Mouse (Mus musculus): ENCODE data around the gene Gm44502.
"Not testable (repeated sequence)": the region's sequence is repeated elsewhere in the genome, so short reads cannot be mapped to it uniquely, and the experiment has no call there.

Gene Gm44502

DNA sequence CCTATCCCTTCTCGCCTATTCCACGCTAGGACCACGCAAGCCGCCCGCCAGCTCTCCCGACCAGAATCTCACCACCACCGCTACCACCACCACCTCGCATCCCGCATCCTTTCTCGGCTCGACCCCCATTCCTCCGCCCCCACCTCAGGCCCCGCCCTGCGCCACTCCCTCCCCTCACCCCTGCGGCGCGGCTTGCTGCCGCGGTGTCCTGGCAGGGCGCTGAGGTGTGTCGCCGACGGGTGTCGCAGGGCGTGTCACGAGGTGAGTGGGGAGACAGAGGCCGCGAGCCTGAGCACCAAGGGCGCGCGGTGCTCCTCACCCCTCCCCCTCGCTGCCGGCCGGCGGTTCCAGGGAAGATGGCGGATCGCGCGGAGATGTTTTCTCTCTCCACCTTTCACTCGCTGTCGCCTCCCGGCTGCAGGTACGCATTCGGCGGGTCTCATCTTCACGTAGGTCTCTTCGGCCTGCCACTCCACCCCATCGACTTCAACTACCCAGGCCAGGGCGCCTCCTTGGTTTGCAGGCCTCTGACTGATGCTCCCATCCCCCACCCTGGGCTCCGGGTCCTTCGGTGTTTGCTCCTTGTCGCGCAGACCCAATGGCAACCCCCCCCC lies 24.5 kb upstream of the Gm44502 start, which contains the start of gene Mapk8ip2:
Gene Mapk8ip2 (plus strand): TSS at position 49 of the 614 bp plus-strand sequence.
- DNase-seq (ENCODE audit: low spot score in 2 of 2): peak in 1 of 2 experiments; percentile 72

DNA sequence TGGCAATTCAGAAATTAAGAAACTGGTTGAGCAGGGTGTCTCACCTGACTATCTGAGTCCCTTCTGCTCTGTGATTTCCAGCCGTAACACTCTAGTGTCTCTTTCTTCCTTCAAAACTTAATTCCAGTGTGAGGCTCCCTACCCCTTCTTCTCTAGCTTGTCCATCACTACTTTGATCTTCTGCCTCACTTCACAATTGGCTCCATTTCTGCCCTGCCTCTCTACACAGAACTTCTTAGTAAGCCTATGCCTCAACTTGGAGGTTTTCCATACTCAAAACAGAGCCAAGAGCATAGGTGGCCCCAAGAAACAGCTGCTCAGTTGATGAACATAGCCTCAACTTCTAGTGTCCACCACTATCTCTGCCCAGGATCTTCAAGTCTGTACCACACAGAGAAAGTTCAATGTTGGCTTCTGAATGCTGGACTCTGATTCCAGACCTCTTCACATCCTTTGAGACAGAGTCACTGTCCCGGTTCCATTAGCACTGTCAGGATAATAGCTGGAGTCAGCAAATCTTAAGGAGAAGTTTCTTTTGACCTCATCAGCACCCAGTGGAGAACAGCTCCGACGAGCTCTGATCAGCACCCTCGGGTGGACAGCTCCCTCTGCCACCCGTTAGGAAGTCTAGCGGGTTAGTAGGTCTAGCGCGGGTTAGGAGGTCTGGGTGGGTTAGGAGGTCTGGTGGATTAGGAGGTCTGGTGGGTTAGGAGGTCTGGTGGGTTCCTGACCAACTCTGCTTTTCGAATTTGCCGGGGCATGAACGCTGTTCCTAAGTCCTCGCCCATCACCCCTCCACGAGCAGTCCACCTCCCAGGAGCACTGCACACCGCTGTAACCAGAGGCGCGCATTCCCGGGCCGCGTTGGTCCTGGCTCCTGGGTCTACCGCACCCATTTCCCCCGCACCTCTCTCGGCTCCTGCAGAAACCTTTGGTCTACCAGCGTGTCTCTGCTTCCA lies 23.7 kb upstream of the Gm44502 start:
- DNase-seq (ENCODE audit: low spot score in 2 of 2): no peak

DNA sequence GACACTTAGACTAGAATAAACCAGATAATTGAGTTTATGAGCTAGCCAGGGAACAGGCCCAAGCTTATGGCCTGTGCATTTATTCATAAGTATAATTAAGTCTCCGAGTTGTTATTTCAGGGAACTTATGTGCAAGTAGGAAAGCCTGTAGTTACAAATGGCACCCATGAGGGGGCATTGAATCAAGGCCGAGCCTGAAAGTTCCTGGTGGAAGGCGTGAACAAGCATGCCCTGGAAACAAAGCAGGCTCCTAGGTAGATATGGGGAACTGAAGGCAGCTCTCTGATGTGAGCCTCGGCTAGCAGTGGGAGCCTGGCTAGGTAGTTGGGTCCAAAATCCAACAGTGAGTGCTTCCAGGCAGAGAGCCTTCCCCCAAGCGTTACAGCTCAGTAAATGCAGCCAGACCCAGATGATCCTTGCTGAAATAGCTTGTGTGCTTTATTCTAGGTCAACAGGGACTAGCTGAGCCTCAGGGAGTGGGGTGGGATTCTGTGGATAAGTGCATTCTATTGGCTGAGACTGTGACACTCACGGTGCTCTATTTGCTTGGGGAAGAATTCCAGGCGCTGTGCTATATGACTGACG lies 13.1 kb upstream of the Gm44502 start:
- DNase-seq (ENCODE audit: low spot score in 2 of 2): no peak

DNA sequence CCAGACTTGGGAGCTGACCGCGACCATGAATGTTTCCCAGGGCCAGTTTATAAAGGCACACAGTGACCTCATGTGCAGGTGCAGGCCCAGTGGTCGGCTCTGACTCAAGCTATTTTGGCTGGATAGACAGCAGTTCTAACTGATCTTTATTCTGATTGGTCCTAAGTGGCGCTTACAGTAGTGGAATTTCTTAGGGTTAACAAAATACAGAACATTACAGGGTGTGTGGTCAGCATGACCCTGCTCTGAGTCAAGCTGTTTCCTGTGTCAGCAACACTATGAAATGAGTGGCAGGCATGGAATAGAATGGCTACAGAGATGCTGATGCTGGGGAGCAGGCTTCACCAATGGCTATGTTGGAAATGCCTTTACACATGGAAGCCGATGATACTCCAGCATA lies 6.4 kb upstream of the Gm44502 start:
- DNase-seq (ENCODE audit: low spot score in 2 of 2): no peak

DNA sequence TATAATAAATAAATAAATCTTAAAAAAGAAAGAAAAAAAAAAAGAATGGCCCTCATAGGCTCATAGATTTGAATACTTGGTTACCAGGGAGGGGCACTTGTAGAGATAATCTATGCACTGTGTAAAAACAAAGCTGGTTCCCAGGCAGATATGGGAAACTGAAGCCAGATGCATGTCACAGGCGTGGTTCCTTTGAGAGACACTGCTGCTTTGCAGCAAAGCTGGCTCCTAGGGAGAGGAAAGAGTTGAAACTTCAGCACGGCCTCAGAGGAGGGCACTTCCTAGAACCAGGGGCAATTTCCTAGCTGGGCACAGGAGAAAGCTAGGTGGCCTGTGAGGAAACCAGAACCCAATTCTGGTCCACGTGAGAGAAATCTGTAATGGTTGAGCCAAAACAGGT lies 4.6 kb upstream of the Gm44502 start:
- no peak for DNase-seq (ENCODE audit: low spot score in 2 of 2)

DNA sequence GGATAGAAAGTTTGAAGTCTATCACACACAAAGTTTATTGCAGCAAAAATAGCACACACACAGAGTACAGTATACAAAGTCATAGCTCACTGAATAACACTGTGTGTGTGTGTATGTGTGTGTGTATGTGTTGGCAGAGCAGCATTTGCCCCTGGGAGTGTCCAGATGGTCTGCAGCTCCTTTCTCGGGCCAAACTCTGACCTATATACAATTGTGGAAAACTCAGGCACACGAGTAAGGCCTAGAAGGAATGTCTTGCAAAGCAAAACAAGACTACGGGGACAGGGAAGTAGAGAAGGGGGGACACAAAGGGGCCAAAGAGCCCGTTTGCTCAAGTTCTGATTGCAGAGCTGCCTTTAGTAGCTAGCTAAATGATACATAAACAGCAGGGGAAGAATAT lies 3.5 kb upstream of the Gm44502 start:
- DNase-seq (ENCODE audit: low spot score in 2 of 2): no peak

DNA sequence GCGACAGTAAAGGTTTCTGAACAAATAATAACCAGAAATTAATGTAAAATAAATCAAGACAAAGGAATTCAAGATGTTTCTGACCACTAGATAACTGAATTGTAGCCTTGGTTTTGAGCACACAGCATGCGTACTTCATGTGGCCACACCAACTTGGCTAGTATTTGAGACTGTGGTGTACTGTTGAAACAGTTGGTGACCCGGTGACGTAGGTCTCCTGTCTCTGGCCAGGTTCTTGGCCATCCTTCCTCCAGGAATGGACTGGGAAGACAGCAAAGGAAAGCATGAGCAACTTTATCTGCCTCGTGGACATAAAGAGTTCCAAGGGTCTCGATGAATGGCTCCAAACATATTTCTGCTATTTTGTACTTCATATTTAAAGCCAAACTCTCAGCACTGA lies 2.3 kb upstream of the Gm44502 start:
- no peak for DNase-seq (ENCODE audit: low spot score in 2 of 2)

DNA sequence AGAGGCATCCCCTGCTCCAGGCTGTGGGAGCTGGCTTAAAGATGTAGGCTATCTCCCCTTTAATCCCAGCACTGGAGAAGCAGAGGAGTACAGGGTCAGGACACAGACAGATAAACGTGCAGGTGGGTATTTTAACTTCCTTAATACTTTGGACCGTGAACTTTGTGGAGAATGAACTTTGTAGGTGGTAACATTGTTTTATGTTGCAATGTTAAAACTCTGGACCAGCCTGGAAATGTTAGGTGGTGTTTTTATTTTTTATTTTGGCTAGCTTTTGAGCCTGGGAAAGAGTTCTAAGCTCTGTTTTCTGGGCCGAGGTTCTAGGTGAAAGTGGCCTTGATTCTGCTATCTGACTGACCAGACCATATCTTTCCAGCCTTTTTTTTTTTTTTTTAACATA lies 1.8 kb upstream of the Gm44502 start:
- no peak for DNase-seq (ENCODE audit: low spot score in 2 of 2)

DNA sequence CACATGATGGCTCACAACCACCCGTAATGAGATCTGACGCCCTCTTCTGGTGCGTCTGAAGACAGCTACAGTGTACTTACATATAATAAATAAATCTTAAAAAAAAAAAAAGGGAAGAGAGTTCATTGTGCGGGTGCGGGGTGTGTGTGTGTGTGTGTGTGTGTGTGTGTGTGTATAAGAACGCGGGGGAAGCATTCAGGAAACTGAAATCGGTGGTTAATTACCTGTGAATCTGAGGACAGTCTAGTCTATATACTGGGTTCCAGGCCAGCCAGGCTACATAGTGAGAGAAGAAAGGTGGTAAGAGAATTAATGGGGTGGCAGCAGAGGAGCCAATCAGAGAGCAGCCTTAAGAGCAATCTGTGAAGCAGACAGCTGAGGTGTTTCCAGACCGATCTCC lies 1.3 kb upstream of the Gm44502 start:
- DNase-seq (ENCODE audit: low spot score in 2 of 2): not testable (repeated sequence)

DNA sequence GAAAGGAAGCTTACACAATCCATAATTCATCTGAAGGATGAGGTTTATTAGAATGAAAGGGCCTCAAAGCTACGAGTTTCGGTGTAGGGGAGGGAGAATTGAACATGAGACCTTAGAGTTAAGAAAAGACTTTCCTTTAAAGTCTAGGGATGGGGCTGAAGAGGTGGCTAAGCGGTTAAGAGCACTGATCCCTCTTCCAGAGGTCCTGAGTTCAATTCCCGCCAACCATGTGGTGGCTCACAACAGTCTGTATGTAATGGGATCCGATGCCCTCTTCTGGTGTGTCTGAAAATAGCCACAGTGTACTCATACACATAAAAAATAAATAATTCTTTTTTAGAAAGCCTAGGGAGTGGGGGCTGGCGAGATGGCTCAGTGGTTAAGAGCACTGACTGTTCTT lies 845 bp upstream of the Gm44502 start:
- no peak for DNase-seq (ENCODE audit: low spot score in 2 of 2)

DNA sequence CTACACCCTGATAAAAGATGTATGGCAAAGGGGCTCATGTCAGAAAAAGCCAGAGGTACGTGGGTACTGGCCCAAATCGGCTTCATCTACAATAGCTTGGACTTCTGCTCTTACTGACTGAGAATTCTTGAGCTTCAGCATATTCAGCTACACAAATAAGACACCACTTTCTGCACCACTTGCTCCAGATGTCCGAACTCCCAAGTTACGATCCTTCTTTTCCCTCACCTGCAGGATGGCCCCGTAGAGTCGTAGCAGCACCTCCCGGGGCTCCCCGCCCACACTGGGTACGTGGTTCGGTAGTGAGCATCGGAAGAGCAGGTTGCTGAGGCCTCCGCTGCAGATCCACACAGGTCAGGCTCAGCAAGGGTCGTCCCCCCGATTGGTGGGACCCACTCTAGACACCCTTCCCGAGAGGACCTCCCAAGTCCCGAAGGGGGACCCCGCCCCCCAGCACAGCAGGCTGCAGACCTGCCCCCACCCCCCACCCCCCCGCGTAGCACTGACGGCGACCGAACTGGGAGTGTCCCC lies 610 bp downstream of the Gm44502 start:
- DNase-seq (ENCODE audit: low spot score in 2 of 2): no peak

DNA sequence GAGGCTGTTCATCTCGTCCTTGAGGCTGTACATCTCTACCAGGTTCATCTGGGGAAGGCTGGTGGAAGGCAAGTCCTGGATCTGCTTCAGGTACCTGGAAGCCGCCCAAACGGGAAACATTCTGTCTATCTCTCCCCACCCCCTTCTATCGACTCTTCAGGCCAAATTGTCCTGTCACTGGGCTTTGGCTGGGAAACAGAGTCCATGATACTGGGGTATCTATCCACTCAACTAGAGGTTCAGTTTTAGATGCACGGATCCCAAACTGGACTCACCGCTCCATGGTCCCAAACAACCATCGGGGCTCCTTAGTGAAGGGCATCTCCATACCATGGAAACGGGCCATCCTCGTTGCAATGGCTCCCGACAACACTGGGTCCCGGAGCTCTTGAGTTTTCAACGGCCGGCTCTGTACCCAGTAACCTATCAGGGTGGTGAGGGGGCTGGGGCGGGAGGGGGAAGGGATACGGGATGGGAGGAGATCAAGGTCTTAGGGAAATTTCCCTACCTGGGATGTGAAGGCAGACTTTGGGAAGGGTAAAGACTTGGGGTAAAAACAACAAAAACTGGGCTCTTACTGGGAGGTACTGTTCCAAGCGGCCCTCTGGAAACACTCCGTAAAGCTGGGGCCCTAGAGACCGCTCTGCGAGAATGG lies 1.2 kb downstream of the Gm44502 start:
- DNase-seq (ENCODE audit: low spot score in 2 of 2): no peak

DNA sequence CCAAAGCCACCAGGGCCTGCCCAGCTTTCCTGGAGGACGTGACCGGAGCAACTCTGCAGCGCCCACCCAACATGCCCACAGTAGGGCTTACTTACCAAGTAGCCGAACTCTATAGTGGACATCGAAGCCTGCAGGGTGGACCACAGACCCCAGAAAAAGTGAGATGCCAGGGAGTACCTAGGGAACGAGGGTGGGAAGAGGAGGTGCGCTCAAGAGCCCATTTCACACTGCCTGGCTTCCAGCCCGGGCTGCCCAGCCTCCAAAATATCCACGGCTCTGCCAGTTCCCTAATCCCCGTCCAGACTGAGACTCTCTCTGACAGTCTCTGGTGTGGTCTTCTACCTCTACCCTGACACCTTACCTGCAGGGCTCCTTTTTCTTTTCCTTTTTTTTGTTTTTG lies 2.8 kb downstream of the Gm44502 start:
- no peak for DNase-seq (ENCODE audit: low spot score in 2 of 2)

DNA sequence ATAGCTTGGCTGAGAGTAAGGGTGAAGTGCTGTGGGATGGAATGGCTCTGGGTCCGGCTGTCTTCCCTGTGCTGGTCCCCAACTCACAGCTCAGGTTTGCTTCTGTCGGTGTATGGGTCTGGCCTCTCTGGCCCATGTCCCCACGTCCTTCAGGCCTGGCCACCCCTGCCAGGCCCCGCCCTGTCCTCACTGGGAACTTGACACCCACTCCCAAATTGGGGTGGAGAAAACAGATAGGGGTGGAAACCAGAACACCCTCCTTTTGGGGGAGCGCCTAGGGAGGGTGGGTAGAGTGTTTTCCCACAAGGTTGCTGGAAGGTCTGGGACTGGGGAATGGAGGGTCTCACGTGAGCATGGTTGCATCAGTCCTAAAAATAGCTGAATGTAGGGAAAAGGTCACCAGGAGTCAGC lies 3.8 kb downstream of the Gm44502 start, which contains the start of gene Cpt1b:
Gene Cpt1b (minus strand): TSS at position 153 of the 411 bp plus-strand sequence.
- DNase-seq (ENCODE audit: low spot score in 2 of 2): no peak

DNA sequence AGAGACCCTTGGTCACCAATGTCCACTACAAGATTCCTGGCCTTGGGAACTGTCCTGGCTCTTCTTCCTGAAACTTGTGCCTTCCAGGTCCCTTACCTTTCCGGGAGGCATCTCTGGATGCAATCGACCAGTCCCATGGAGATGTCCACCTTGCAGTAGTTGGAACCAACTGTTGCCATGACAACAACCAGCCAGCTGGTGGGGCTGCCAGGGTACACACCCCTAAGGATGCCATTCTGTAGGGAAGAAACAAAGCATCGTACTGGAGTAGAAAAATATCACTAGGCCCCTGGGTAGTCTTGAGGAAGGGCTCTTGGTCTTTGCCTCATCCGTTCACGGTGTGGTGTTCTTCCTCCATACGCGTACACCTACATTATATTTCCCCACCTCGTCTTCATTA lies 4.9 kb downstream of the Gm44502 start:
- DNase-seq (ENCODE audit: low spot score in 2 of 2): no peak

DNA sequence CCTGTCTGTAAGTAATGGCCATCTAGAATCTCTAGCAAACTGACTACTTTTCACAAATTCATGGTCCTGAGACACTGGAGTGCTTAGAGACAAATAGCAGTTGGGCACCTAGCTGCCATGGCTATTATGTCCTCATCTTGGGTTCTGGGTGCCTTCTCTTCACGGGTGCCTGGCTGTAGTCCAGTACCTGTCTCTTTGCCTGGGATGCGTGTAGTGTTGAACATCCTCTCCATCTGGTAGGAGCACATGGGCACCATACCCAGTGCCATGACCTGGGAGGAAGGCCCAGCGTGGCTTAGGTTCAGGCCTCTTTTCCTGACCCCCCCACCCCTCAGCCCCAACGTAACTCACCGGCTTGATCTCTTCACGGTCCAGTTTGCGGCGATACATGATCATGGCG lies 7.6 kb downstream of the Gm44502 start:
- no peak for DNase-seq (ENCODE audit: low spot score in 2 of 2)

DNA sequence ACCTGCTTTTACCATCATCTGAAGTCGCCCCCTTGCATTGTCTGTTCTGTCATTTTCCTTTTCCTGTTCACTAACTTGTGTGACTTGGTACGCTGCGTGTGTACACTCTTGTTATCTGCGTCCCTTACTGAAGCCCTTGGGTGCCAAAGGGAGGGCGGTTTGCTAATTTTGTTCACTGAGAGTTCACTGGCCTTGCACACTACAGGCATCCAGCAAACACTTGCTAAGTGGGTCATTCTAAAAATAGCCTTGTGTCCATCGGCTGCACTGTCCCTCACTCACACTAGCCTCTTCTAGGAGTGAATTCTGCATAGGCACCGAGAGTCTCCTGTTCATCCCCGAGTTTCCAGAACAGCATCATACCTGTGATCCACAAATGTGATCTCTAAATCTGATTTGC lies 14.2 kb downstream of the Gm44502 start:
- DNase-seq (ENCODE audit: low spot score in 2 of 2): no peak

DNA sequence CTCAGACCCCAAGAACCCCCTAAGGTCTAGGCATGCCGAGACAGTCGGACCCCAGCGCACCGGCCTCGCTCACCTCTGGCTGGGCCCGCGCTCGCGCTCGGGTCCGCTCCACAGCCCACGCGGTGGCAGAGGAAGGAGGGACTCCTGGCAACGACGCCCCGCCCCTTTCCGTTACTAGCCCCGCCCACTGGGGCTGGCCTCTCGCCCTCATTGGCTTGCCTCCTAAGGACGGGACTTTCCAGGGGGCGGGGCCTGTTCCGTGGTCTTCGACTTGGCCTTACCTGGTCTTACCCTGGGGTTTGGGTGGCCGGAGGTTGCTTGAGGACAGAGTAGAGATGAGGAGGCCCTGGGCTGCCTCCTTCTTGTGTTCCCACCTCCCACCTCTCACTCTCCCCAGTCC lies 19.4 kb downstream of the Gm44502 start, which contains the start of gene Syce3:
Gene Syce3 (minus strand): TSS at position 386 of the 400 bp plus-strand sequence.
- DNase-seq (ENCODE audit: low spot score in 2 of 2): no peak

DNA sequence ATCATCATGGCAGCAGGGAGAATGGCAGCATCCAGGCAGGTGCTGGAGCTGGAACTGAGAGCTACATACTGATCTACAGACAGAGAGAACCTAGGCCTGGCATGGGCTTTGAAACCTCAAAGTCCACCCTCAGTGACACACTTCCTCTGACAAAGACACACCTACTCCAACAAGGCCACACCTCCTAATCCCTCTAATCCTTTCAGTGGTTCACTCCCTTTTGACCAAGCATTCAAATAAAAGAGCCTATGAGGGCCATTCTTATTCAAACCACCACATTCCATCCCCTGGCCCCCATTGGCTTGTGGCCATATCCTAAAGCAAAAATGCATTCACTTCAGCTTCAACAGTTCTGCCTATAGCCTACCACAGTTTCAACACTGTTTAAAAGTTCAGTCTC lies 22.8 kb downstream of the Gm44502 start:
- no peak for DNase-seq (ENCODE audit: low spot score in 2 of 2)

DNA sequence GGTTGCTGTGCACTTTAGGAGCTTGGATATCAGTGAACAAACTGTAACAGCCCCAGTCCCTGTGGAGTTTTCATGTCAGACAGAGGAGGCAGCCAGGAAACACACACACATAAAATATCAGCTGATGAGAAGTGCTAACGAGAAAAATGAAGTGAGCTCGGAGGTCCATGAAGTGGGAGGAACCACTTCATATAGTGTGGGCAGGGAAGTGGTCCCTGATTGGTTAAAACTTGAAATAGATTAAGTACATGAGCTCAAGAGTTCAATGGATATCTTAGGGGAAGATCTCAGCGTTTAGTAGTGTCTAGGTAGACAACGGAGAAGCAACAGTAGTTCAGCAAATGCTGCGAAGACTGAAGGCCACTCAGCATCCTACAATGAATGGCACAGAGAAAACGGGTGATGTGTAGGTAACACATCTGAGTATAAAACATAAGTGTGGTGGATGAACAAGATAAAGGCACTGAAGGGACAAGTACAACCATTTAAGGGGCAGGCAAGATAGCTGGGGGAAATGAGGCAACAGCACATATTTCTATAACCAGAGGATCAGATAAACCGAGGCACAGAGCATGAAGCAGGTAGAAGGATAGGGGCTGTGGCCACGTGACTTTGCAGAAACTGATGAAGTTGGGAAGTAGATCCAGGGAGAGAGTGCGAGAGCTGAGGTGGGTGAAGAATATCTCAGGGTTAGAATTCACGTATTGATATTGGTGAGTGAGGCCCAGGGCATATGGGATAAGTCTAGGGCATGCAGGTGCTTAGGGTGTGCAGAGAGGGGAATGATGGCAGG lies 24.5 kb downstream of the Gm44502 start:
- no peak for DNase-seq (ENCODE audit: low spot score in 2 of 2)

DNA sequence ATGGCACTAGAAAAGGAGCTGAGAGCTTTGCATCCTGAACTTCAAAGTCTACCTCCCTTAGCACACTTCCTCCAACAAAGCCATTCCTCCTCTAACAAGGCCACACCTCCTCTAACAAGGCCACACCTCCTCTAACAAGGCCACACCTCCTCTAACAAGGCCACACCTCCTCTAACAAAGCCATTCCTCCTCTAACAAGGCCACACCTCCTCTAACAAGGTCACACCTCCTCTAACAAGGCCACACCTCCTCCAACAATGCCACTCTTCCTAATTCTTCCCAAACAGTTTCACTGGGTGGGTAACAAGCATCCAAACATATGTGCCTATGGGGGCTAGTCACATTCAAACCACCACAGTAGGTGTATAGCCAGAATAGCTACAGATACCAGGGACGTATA lies 27.0 kb downstream of the Gm44502 start:
- no peak for DNase-seq (ENCODE audit: low spot score in 2 of 2)
